Mouse (Mus musculus) forebrain, embryonic 10.5 days (tissue): ENCODE data around the gene Siglech. TPM values are rescaled to one million over a fixed set of nuclear protein-coding genes. Genes with fewer than 3 reads are reported as not detected.
"Not testable (repeated sequence)": the region's sequence is repeated elsewhere in the genome, so short reads cannot be mapped to it uniquely, and the experiment has no call there.

Experiments used
- DNase-seq: peaks from one replicate; pipeline ENCODE4 v3.0.0-alpha.2; 2017; ENCODE audit warnings: low spot score; ENCODE audit errors: extremely low spot score
- H3K27ac ChIP-seq: fragments of 300-500 bp; sonication (generic); 2 replicates; pipeline ENCODE4 v1.5.1; 2016; ENCODE audit warnings: mild to moderate bottlenecking
- H3K27me3 ChIP-seq: fragments of 300-500 bp; sonication (generic); 2 replicates; pipeline ENCODE4 v1.6.1; 2016; ENCODE audit warnings: mild to moderate bottlenecking; ENCODE audit not compliant: poor library complexity, severe bottlenecking
- H3K36me3 ChIP-seq: fragments of 300-500 bp; sonication (generic); replicated peaks from 2 replicates; pipeline ENCODE4 v1.6.1; 2016; ENCODE audit warnings: mild to moderate bottlenecking, moderate library complexity
- H3K4me1 ChIP-seq: fragments of 300-500 bp; sonication (generic); 2 replicates; pipeline ENCODE4 v1.6.1; 2016
- H3K4me3 ChIP-seq: fragments of 300-500 bp; sonication (generic); 2 replicates; pipeline ENCODE4 v1.5.1; 2016; ENCODE audit warnings: mild to moderate bottlenecking, moderate library complexity
- H3K9me3 ChIP-seq: fragments of 300-500 bp; sonication (generic); 2 replicates; pipeline ENCODE4 v1.6.1; 2016; ENCODE audit warnings: mild to moderate bottlenecking, moderate library complexity
- WGBS: fragments of 180-500 bp; shearing (Covaris S2); methylation state at CpG from one replicate; pipeline ENCODE4 v1.1.7; 2016; 5-methylcytosine and 5-hydroxymethylcytosine counted together
- polyA plus RNA-seq: library from polyadenylated mRNA; unstranded; fragments of >200 nt; fragmentation: Nextera tagmentation; extraction: Ambion mirVana; gene quantifications from 2 replicates; pipeline ENCODE4 v1.2.1, GENCODE M21; 2016

Gene Siglech
- 0.17 and 0.24 TPM in 2 replicates for polyA plus RNA-seq

DNA sequence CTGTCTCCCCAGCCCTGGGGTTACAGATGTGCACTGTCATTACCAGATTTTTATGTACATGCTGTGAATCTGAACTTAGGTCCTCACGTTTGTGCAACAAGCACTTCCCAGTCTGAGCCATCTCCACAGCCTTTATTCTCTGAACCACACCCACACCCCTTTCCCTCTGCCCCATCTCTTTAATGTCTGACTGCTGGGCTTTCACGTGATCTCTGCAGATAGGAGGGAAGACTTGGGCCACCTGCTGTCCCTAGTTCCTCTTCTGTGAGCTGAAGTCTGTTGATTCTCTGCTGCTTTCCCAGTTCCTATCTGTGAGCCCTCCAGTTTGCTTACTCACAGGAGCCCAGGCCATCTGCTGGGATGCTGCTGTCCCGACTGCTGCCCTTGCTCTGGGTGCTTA is at the start of gene Siglech:
Gene Siglech (plus strand): TSS at position 253 of the 400 bp plus-strand sequence.
- no peak within 1 kb of the TSS for H3K27ac ChIP-seq
- H3K9me3 ChIP-seq: no peaks in the 10 kb centered on the region

DNA sequence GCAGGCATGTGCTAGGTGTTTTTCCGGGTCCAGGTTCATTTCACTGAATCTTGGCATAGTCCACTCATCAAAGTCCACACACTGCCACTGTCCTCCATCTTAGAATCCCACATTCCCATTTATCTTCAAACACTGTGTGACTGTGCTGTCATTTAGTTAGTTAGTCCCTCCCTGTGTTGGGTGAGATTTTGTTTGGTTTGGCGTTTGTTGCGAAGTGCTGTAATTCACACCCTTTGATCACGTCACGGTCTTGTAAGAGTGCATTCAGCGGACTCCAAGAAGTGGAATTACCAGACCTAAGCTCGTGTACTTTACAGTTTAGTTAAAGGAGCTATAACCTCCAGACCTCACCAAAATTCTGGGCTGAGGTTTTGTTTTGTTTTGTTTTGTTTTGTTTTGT is 45.3 kb upstream of the Siglech start:
- WGBS: 81% methylated on average over 7 of the region's 7 CpGs
- DNase-seq: no peak

More for the DNA sequence above, at the start of gene Siglech:
- Histone ChIP-seq H3K4me3 (no peak within 1 kb of the TSS), H3K4me1 (no peaks in the 10 kb centered on the region), H3K36me3 (no peaks in the 10 kb centered on the region), H3K27me3 (no peaks in the 10 kb centered on the region)
- no peak for DNase-seq
- WGBS: 51% methylated on average over 3 of the region's 3 CpGs

DNA sequence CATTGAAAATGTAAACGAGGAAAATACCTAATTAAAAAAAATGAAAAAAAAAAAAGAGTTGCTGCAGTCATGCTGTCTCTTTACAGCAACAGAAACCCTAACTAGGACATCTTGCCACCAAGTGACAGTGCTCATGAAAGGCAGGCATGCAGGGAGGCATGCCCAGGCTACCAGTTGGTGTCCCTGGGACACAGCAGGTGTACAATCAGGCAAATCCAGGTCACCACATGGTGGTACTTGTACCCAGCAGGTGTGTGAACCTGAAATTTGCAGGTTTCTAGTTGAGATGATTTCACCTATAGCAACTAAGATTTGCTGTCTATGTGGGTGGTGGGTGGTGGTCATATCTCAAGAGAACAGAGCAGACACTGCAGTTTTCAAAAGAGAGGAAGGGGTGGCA is 39.1 kb upstream of the Siglech start:
- no peak overlapping the region for H3K4me3 ChIP-seq
- WGBS: 73% methylated on average over 1 of the region's 1 CpGs

More for the DNA sequence above, 45.3 kb upstream of the Siglech start:
- H3K27ac ChIP-seq: no peak overlapping the region
- no peaks in the 10 kb centered on the region for H3K9me3 ChIP-seq
- no peaks in the 10 kb centered on the region for H3K36me3 ChIP-seq
- no peak overlapping the region for H3K4me3 ChIP-seq
- no peaks in the 10 kb centered on the region for H3K4me1 ChIP-seq
- no peaks in the 10 kb centered on the region for H3K27me3 ChIP-seq

DNA sequence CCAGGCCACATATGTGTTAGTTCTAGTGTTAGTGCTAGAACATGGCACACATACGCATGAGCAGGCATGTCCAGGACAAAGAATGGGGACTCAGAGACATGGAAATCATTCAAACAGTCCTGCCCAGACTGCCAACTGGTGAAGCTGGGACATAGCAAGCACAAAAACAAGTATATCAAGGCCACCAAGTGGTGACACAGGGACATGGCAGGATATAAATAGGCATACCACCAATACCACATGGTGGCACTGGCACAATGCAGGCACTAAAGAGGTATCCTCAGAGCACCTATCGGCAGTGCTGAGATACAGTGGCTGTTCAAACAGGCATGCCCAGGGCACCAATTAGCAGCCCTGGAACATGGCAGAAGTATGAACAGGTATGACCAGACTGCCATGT is 33.5 kb upstream of the Siglech start:
- DNase-seq: no peak
- H3K36me3 ChIP-seq: no peaks in the 10 kb centered on the region
- H3K27me3 ChIP-seq: no peaks in the 10 kb centered on the region
- H3K4me1 ChIP-seq: no peaks in the 10 kb centered on the region
- WGBS: 94% methylated on average over 2 of the region's 2 CpGs
- H3K9me3 ChIP-seq: no peaks in the 10 kb centered on the region
- H3K4me3 ChIP-seq: no peak overlapping the region
- no peak overlapping the region for H3K27ac ChIP-seq

More for the DNA sequence above, 39.1 kb upstream of the Siglech start:
- no peak overlapping the region for H3K27ac ChIP-seq
- DNase-seq: no peak
- H3K36me3 ChIP-seq: no peaks in the 10 kb centered on the region
- H3K9me3 ChIP-seq: no peaks in the 10 kb centered on the region
- no peaks in the 10 kb centered on the region for H3K4me1 ChIP-seq
- H3K27me3 ChIP-seq: no peaks in the 10 kb centered on the region

DNA sequence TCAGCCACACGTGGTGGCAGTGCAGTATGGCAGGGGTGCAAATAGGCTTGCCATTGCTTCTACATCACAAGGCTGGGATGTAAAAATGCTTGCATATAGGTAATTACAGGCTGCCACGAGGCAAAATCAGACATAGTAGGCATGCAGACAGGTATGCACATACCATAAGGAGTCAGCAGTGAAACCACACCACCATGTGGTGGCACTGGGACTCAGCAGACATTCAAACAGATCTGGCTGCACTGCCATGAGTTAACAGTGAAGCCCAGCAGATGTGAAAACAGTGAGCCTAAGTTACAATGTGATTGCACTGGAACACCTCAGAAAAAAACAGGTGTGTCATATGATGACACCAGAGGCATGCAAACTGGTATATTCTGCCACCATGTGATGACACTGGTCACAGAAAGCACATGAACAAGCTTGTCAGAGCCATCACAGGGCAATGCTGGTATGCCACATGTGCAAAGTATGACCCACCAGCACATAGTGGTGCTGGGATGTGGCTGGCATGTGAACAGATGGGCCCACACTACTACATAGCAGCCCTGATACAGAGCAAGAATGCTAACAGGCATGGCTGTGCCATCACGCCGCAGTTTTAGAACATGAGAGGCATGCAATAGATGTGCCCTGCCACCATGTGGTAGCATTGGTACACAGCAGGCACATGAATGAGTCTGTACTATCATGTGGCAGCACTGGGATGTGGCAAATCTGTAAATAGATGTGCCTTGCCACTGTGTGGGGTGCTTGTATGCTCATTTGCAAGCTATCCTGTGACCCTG is 30.7 kb upstream of the Siglech start:
- 64% methylated on average over 4 of the region's 4 CpGs for WGBS
- DNase-seq: no peak
- no peaks in the 10 kb centered on the region for H3K4me1 ChIP-seq
- H3K4me3 ChIP-seq: no peak overlapping the region
- H3K9me3 ChIP-seq: no peaks in the 10 kb centered on the region
- H3K27ac ChIP-seq: no peak overlapping the region
- H3K27me3 ChIP-seq: no peaks in the 10 kb centered on the region
- H3K36me3 ChIP-seq: no peaks in the 10 kb centered on the region

DNA sequence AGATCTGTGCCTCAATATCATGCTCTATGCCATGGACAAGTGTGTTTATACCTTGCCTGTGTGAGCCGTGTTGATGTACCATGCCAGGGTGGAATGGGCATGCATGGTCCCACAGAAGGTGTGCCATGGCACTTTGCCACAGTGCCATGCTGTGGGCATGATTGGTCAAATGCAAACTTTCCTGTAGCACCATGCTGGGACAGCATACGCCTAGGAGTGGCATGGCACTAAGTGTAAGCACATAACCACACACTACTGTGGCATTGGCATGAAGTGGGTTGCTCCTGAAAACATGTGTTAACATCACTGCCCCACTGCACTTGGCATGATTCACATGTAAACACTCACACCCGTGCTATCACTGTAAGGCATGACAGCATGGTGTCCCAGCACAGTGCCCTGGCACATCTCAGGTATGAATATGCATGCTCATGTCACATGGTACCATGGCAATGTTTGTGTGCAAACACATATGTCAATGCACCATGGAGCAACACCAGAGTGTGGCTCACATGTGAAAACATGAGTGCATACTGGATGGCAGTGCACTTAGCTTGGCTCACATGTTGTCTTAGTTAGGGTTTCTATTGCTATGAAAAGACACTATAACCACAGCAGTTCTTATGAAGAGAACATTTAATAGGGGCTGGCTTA is 24.2 kb upstream of the Siglech start:
- H3K4me3 ChIP-seq: no peak overlapping the region

DNA sequence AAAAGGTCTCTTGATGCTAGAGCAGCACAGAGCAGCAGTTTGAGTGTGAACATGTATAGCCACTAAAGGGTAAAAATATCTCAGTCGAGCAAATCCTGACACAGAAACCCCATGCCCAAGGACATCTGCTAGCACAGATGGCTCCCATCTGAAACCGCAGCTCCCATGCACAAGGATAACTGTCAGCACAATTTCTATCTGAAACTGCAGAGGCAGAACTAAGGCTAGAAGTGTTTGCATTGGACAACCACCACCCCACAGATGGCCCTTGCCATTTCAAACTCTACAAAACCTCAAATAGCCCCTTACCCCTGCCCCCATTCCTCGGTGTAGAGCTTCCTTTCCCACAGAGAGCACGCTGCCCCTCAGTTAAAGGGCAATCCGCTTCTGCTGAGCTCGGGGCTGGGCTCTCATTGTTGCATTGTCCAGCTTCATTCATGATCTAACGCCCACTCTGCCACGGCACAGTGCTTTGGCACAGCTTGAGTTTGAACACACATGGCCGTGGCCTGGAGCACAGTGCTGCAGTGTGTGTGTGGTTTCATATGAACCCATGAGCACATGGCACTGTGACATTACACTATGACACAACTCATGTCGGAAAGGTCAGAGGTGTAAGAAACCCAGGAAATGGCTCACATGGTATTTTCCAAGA is 23.3 kb upstream of the Siglech start:
- no peaks in the 10 kb centered on the region for H3K27me3 ChIP-seq
- H3K9me3 ChIP-seq: no peaks in the 10 kb centered on the region; the same call in 1 of the 2 replicates
- no peak overlapping the region for H3K27ac ChIP-seq
- H3K36me3 ChIP-seq: no peaks in the 10 kb centered on the region
- 63% methylated on average over 10 of the region's 10 CpGs for WGBS
- no peak for DNase-seq
- no peak overlapping the region for H3K4me3 ChIP-seq
- H3K4me1 ChIP-seq: peaks cover 8% of the 10 kb centered on the region

More for the DNA sequence above, 24.2 kb upstream of the Siglech start:
- Histone ChIP-seq H3K9me3 (no peaks in the 10 kb centered on the region; the same call in 1 of the 2 replicates), H3K4me1 (peaks cover 8% of the 10 kb centered on the region), H3K27ac (no peak overlapping the region), H3K36me3 (no peaks in the 10 kb centered on the region), H3K27me3 (no peaks in the 10 kb centered on the region)
- DNase-seq: no peak
- 92% methylated on average over 3 of the region's 3 CpGs for WGBS

DNA sequence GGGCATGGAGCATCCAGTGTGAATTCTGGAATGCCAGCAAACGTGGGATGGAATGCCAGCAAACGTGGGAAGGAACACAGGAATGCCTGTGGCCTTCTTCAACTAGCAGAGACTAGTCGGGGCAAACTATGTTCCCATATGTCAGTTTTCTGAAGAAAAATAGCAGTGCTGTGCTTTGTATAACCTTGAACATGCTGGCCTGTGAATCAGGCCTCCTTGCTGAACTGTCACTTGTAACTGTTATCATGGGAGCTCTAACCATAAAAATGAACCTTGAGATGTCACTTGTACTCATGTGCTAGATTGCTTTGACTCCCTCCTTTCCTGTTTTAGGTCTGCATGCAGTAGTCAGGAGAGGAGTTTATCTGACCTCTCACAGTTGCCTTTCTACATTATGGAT is 17.1 kb upstream of the Siglech start:
- no peaks in the 10 kb centered on the region for H3K4me1 ChIP-seq
- H3K36me3 ChIP-seq: no peaks in the 10 kb centered on the region
- H3K9me3 ChIP-seq: no peaks in the 10 kb centered on the region; the same call in 1 of the 2 replicates
- 88% methylated on average over 3 of the region's 3 CpGs for WGBS
- H3K27me3 ChIP-seq: no peaks in the 10 kb centered on the region
- no peak overlapping the region for H3K4me3 ChIP-seq
- H3K27ac ChIP-seq: no peak overlapping the region
- no peak for DNase-seq

DNA sequence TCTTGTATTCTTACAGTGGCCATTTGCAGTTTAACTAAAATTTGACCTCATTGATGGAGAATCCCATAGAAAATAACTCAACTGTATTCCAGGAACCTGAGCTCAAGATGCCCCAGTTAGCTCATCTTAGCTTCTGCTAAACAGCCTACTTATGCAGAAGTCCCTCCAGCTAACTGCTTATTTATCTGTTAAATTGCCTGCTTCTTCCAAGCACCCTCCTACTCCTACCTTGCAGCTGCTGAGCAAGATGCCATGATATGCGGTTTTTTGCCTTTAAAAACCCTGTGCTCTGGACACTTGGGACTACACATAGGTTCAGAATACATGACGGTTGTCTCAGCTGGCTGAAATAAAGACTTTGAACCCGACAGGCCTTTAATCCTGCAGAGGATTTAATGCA is 8.6 kb upstream of the Siglech start:
- WGBS: 74% methylated on average over 3 of the region's 3 CpGs
- H3K9me3 ChIP-seq: no peaks in the 10 kb centered on the region
- H3K36me3 ChIP-seq: no peaks in the 10 kb centered on the region
- no peak overlapping the region for H3K4me3 ChIP-seq
- H3K27me3 ChIP-seq: no peaks in the 10 kb centered on the region
- H3K4me1 ChIP-seq: no peaks in the 10 kb centered on the region
- H3K27ac ChIP-seq: no peak overlapping the region
- no peak for DNase-seq

DNA sequence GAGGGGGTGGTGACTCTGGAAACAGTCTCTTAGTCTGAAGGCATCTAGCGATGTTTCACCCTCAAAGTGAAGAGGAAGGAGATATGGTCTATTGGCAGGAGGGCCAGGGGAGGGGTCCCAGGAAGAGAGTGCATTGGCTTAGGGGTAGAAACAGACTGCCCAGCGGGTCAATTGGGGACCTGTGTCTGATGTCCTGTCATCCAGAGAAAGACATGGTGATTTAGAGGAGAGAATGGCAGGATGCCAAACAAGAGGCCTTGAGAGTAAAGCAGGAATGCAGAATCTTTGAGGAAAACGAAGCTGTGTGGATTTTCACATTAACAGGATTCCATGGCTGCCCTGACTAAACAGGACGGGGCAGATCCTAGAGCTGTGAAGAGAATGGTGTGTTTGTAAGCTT is 12.0 kb downstream of the Siglech start:
- WGBS: 72% methylated on average over 4 of the region's 4 CpGs
- DNase-seq: no peak
- Histone ChIP-seq H3K27me3 (no peaks in the 10 kb centered on the region), H3K9me3 (no peaks in the 10 kb centered on the region), H3K27ac (no peak overlapping the region), H3K4me3 (no peak overlapping the region), H3K36me3 (no peaks in the 10 kb centered on the region), H3K4me1 (no peaks in the 10 kb centered on the region)

DNA sequence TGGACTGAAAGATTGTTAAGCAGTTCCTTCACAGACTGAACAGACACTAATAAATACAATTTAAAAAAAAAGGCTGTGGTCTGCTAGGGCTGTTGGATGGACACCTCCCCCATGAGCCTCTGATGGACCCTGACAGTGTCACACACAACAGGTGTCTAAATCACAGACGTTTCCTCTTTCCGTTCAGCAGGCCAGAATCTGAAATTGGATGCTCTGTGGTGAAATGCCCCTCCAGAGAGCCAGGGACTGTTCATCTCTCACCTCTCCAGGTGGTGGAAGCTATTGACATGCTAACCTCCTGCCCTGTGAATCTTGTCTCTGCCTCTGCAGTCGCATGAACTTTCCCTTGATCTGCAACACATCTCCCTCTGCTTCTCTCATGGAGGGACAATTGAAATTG is 14.5 kb downstream of the Siglech start:
- no peaks in the 10 kb centered on the region for H3K36me3 ChIP-seq
- no peaks in the 10 kb centered on the region for H3K27me3 ChIP-seq
- DNase-seq: no peak
- WGBS: 68% methylated on average over 3 of the region's 3 CpGs
- H3K27ac ChIP-seq: no peak overlapping the region
- no peaks in the 10 kb centered on the region for H3K4me1 ChIP-seq
- no peaks in the 10 kb centered on the region for H3K9me3 ChIP-seq
- H3K4me3 ChIP-seq: no peak overlapping the region

DNA sequence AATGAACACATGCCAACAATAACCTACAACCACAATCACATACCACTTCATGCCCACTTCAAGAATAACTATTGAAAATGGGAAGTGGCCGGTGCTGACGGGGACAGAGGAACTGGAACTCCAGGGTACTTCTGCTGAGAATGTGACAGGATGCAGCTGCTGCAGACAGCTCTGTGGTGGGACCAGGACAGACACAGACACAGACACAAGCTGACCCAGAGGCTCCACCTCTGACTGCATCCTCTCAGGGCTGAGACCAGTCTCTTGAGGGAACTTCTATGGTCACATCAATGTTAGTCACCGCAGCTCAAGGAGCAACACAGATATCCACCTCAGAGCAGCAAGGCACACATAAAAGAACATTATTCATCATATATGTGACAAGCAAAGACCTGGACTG is 16.6 kb downstream of the Siglech start:
- H3K36me3 ChIP-seq: no peaks in the 10 kb centered on the region
- H3K9me3 ChIP-seq: no peaks in the 10 kb centered on the region
- WGBS: 87% methylated on average over 3 of the region's 3 CpGs
- no peak overlapping the region for H3K27ac ChIP-seq
- no peaks in the 10 kb centered on the region for H3K4me1 ChIP-seq
- DNase-seq: no peak
- no peaks in the 10 kb centered on the region for H3K27me3 ChIP-seq
- H3K4me3 ChIP-seq: no peak overlapping the region

DNA sequence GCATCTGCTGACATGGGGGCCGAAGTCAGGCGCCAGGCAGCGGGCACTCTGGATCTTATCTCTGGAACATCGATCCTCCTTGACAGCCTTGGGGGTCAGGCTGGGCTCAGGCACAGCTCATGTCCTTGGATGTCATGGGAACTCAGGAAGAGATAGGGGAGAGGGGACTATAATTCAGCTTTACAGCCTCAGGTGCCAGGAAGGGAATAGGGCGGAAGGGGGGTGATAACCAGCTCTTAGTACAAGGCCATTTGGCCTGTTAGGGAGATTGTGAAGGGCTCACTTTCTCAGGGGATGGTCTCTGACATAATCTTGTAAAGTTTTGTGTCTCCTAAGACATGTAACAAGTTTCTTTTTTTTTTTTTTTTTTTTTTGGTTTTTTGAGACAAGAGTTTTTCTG is 22.6 kb downstream of the Siglech start:
- not testable (repeated sequence) for H3K4me3 ChIP-seq, H3K36me3 ChIP-seq, H3K27me3 ChIP-seq, H3K27ac ChIP-seq, H3K9me3 ChIP-seq, DNase-seq
- WGBS: 89% methylated on average over 5 of the region's 5 CpGs
- H3K4me1 ChIP-seq: peaks cover 19% of the 10 kb centered on the region
